Mouse (Mus musculus): ENCODE results near the gene Cd300e.

- TF ChIP-seq EP300 (IDR thresholded peaks at IDR 0.05; ENCODE audit: insufficient read depth, low read depth, low read length) (no peak), CTCF (IDR thresholded peaks at IDR 0.05) (no peak)
Observed at GRCm38 (mm10) chr11:115058701-115059100, 3.3 kb downstream of the Cd300e start.

Measured in heart, adult 2 months (tissue).